Mouse (Mus musculus) neural tube, embryonic 10.5 days (tissue): ENCODE measurements around the gene Slc12a3.

Experiments used
- DNase-seq: peaks from one replicate; pipeline ENCODE4 v3.0.0-alpha.2; 2017; ENCODE audit warnings: low spot score; ENCODE audit errors: extremely low spot score

Gene Slc12a3

GRCm38 (mm10) chr8:94375551-94375991 is 46.6 kb downstream of the Slc12a3 start:
- DNase-seq, result no peak

GRCm38 (mm10) chr8:94376176-94376575 is 47.2 kb downstream of the Slc12a3 start:
- DNase-seq, result no peak

GRCm38 (mm10) chr8:94376580-94376979 is 47.6 kb downstream of the Slc12a3 start:
- no peak for DNase-seq

DNA sequence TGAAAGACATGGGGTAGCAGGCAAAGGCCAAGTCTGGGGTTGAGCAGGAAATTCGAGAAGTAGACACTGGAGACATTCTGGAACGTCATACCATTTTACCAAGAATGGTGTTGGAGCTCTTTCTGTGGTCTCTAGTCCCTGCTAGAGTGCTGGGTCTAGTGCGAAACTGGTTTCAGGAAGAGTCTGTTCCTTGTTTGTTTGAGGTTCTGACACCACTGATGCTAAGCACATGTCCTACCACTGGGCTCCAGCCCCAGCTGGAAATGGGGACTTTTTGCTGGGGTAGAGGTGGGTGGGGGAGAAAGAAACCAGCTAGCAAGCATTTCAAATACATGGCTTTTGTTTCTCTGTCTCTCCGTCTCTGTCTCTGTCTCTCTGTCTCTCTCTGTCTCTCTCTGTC is 48.0 kb downstream of the Slc12a3 start:
- DNase-seq, result no peak

DNA sequence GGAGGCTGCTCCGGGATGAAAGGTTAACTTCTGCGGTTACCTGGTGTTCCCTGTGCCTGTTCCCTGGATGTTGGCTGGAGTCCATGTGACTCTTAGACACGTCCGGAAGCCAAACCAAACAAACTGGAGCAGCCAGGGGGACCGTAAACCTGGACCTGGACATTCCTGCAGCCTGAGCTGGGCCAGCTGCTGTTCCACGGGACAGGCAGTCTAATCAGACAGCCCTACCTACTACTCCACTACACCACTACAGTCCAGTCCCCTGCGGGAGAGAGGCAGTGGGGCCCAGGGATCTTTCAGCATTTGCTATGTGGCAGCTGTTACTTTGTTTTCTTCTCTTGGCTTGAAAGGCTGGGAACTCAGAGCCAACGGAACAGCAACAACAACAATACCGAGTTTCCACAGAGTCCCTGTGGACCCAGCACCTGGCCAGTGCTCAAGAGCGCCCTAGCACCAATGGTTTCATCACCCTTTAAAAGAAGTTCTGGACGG is 48.8 kb downstream of the Slc12a3 start:
- DNase-seq, result no peak

- DNase-seq, result no peak
Measured at GRCm38 (mm10) chr8:94378763-94379415, 49.9 kb downstream of the Slc12a3 start.

GRCm38 (mm10) chr8:94379686-94380085 is 50.7 kb downstream of the Slc12a3 start:
- DNase-seq, result no peak

GRCm38 (mm10) chr8:94384166-94384565 is 55.2 kb downstream of the Slc12a3 start:
- no peak for DNase-seq

DNA sequence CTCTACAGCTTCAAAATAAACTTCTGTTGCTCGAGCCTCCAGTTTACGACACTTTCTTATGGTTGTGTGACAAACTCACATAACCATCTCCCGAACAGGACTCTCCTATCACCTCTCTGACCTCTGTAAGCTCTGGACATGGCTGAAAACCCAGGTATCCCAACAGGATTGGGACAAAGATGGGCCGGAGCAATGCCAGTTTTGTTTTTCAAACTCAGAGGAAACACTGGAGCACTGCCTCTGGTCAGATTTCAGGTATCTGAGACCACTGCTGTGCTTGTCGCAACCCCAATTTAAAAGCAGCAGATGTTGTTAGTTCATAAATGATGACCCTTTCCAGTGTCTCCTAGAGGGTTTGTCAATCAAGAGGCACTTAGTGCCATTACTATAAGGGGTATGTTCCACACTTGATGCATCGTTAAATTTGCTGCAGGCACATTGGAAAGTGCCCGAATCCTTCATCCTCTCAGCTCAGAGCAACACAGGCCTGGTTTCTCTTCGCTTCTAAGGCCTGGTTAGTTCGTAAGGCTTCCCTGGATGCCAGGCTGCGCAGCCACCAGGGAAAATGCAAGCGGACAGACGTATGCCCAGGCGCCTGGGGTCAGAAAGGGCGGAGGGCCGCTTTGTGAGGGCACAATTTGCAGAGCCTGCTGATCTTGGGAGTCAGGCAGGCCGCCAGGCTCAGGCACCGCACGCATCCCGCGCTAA is 56.7 kb downstream of the Slc12a3 start:
- no peak for DNase-seq

GRCm38 (mm10) chr8:94386214-94387026 is 57.4 kb downstream of the Slc12a3 start, which contains the start of gene Herpud1:
Gene Herpud1, plus strand, starts transcription at chr8:94386438.
- DNase-seq, result peak; percentile 93

DNA sequence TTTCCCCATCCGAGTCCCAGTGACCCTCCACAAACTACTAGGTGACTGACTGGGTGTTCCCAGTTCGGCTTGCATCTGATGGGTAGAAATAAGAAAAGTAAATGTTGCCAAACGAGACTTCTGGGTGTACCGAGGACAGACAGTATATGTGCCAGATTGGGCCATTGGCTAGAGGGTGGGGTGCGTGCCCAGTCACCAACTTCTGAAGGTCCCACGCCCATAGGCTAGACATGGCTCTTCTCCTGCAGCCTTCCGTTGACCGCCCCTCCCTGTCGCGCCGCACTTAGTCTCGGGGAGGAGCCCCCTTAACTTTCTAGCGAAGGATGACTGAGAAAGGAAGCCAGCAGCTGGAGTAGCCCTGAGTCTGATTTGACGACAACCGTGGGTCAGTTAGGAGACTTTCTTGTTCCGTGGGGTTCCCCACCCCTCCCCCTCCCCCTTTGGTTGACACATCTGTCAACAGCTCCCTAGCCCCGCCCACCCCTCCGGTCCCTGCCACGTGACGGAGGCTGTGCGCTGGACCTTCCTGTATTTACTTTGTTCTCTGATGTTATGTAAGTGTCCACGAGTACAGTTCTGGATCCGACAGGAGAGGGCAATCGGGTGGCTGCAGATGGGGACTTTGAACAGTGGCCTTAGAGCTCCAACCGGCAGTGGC is 58.2 kb downstream of the Slc12a3 start:
- peak; percentile 76 for DNase-seq

DNA sequence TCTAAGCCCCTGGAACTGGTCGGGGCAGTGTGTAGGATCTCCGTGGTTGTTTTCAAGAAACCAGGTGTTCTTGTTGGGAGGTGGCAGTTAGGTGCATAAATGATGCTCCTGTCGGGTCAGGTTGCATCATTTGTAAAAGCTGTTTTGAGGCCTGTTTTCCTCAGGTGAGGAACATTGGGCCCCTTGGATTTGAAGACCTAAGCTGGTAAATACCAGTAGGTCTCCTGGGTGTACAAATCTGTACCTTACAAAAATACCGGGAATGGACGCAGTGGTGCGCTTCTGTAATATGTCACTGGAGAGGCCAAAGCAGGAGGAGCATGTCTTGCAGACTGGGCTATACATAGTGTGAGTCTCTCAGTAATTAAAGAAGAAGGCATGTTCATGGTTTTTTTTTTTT is 58.8 kb downstream of the Slc12a3 start:
- no peak for DNase-seq

DNA sequence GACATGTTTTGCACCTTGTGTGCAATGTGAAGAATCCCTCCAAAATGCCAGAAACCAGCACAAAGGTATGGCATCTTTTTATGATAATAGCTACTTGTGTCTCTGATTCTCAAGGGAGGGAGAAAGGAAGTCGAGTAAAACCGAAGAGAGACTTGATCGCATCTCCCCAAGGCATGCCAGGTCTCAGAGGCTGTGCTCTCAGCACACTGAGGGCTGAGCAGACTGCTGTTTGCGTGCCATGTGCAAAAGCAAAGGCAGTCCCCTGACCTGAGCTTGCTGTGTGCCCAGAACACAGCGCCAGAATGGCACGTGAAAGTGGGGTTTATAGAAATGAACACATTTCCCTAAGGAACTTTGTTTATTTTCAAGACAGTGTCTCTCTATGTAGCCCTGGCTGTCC is 60.5 kb downstream of the Slc12a3 start:
- DNase-seq, result no peak

- no peak for DNase-seq
Measured at GRCm38 (mm10) chr8:94390429-94390828, 61.4 kb downstream of the Slc12a3 start.

DNA sequence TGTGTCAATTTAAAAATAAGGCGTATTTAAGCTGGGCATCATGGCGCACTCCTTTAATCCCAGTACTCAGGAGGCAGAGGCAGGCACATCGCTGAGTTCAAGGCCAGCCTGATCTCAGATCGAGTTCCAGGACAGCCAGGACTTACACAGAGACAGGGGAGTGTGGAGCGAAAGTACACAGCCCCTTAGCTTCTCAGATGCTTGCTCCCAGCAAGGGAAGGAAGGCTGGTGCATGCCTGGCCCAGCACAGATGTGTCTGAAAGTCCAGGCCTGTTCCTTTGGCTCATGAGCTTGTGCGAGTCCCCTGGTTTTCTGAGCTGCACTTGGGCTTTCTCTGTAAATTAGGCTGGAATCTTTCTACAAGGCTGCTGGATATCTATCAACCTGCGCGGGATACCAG is 61.9 kb downstream of the Slc12a3 start:
- no peak for DNase-seq

- peak; percentile 32 for DNase-seq
Measured at GRCm38 (mm10) chr8:94392147-94392546, 63.1 kb downstream of the Slc12a3 start.

DNA sequence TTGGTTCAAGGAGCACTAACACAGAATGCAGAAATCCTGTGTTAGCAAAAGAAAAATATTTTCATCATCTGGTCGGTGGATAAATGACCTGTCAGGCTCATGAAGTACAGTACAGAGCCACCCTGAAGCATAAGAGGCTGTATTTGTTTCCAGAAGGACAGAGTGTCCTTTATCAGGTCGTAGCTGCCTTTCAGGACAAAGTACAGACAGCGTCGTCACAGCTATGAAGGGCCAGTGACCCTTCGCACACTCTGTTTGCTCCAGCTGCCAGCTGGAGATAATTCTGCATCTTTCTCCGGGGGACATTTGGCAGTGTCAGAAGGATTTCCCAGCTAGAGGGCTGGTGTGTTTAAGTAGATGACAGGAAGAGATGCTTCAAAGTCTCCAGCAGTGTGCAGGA is 63.6 kb downstream of the Slc12a3 start:
- DNase-seq, result no peak

DNA sequence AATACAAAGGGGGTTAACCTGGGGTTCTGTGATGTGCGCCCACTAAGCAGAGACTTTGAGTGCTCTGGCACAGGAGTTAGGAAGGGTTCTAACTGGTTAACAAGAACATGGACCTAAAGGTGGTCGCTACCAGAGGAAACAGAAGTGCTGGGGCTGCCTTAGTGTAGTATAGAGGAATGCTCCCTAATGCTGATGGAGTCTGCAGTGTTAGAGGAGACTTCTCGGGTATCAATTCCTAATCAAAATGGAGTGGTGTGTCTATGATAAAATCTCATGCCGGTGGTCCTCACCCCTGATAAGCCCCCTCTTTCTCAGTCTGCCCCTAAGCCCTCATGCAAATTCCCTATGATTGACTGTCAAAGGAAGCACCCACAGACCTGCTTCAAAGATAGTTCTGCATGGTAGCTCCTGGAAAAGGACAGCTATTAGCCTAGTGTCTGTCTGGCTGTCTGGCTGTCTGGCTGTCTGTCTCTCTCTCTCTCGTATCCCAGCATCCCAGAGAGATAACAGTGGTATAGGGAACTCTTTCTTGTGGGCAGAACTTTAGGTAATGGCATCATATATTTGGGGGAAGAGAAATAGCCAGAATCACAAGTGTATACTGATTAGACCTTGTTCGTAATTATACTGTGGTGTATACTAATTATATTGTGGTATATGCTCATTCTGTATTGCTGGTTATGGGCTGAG is 67.0 kb downstream of the Slc12a3 start:
- no peak for DNase-seq

DNA sequence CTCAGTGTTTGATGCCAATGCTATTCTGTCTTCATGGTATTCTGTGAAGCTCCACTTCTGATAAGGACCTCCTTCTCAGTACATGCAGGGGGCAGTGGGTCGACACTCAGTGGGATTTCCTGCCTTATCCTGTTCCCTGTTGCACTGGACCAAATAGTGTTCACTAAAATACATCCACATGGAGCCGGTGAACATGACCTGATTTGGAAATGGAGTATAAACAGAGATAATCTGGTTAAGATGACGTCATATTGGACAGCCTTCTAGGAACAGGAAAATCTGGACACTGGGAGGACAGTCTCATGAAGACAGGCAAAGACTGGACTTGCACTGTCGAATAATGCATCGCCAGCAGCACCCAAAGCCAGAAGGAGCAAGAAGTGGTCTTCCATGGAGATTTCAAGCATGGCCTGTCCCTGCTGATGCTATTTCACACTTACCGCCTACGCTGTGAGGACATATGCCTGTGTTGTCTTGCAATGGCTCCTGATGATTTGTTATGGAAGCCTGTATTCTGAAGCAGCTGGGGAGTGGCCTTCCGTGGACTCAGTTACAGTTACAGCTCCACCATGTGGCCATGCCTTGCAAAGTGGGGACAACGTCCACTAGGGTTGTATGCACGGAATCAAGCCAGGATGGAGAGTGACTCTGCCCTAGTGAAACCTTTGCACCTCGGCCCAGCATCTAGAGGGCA is 68.1 kb downstream of the Slc12a3 start:
- DNase-seq, result no peak

DNA sequence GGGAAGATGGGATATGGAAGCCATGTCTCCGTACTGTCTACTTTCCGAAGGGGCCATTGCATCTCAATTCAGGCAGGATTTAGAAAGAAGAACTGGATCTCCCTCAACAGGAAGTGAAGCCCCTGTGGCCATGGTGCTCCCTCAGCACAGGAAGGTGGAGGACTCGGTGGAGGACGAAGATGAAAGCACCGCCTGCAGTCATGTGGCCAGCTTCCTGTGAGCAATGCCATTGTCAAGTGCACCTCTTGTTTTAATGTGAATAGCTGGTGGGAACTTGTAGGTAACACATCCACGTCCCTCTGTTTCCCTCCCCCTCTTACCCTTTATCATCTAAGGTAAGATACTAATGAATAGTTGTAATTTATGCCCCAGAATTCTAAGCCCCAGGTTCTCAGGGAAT is 69.6 kb downstream of the Slc12a3 start:
- no peak for DNase-seq
